Mouse (Mus musculus) left cerebral cortex, postnatal 14 days (tissue): ENCODE results near the gene Gjb3. TPM values are rescaled to one million over a fixed set of nuclear protein-coding genes. Genes with fewer than 3 reads are reported as not detected.

Experiments used
- DNase-seq, 2 experiments: peaks; one replicate each; pipeline ENCODE4 v3.0.0; 2021 to 2022; ENCODE audit warnings: low spot score in 2 of 2, mixed read lengths in 1 of 2
- intact Hi-C: fragments of 180-260 bp; cut with DNase I; formaldehyde crosslinking; loops from one replicate; pipeline ENCODE4 v1.15.1; 2025
- total RNA-seq, 2 experiments: library from RNA; stranded (reverse); gene quantifications; 2 replicates each; pipeline ENCODE4 v1.2.3; 2021

Gjb3 gene
- total RNA-seq, 2 experiments from 2014 or later = 0.22 to 0.30 TPM

DNA sequence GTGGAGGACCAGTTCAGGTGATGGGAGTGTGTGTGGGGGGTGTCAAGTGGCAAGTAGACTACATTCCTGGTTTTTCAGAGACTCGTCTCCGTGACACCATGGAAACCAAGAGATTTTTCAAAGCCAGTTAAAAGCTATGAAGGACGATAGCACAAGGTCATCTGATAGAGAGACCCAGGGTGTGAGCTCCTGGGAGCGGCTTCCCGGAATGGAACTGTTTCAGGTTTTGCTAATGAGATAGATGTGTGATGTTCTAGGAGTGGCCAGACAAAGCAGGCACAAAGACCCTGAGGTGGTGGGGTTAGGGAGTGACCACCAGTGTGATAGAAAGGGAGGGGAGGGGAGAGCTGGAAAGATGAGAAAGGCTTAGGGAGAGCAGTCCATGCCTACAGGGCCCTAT, 14.4 kb upstream of the Gjb3 start:
- intact Hi-C loops = no loop called here
- DNase-seq = no peak

DNA sequence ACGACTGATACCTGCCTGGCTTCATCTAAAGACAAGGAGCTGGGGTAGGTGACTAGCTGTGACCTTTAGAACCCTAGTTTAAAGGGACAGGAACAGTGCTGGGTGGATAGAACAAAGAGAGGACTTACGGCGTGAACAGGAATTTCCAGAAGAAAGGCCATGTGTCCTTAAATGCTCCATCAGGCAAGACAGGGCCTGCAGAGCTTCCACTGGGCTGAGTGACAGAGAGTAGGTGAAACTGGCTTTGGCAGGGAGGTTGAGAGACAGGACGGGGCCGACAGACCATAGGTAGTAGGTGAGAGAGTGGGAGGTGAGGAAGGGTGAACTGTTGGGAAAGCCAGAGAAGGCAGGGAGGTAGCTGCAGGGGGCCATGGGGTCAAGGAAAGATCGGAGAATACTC, 10.7 kb upstream of the Gjb3 start:
- intact Hi-C loops = no loop called here
- DNase-seq = no peak

DNA sequence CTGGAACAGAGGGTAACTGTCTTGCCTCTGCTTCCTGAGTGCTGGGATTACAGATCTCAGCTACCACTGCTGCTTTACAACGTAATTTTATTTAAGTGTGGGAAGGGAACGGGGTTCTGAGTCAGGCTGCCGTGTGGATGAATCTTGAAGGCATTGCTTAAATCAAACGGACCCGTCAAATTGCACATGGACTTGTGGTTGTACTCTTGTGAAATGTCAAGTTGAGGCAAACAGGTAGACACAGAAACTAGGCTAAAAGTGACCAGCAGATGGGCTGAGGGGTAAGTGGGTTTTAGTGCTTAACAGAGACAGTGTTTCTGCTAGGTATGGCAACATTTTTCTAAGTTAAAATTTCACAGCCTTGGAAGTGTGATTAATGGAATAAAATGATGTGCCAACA, 7.0 kb upstream of the Gjb3 start:
- no peak for DNase-seq
- intact Hi-C loops = no loop called here

DNA sequence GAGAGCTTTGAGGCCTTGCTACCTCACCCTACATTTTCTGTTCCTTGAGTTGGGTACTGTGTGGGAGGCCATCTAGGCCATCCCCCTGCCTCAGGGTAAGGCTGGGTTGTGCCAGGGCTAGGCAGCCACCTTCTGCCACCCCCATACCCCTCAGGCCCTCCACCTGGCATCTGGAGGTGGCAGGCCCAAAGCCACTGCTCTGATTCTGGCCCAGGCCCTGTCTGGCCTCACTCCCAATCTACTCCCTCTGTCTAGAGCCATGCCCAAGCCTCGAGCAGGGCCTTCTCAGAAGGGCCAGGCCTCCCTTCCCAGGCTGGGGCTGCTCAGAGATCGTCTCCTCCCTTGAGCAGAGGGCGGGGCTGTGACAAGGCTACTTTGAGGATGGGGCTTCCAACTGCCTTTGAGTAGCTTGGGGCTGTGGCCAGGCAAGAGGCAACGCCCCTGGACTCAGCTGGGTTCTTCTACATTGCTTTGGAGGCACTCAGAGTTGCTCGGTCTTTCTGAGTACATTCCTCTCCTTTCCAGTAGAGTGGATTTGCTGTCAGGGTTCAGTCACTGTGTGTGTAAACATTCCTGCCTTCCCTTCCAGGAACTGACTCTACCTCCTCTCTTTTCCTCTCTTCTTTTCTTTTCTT, 4.3 kb upstream of the Gjb3 start:
- intact Hi-C loops = no loop called here
- no peak for DNase-seq

DNA sequence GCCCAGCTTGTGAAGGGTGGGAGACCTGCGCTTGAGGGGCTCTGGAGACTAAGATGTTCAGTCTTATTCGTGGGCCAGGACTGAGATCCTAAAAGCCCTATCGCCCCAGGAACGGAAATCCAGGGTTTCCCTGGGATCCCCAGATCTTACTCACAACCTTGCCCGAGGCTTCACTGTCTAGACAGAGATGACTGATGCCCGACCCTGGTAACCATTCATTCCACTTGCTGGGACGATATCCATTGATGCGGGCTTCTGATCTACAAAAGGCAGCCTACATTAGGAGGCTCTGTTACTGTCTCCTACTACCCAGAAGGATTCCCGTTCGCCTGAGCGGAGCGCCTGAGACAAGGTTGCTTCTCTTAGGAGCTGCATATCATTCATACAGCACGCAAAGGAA, 527 bp upstream of the Gjb3 start:
- intact Hi-C loops = no loop called here
- no peak for DNase-seq

DNA sequence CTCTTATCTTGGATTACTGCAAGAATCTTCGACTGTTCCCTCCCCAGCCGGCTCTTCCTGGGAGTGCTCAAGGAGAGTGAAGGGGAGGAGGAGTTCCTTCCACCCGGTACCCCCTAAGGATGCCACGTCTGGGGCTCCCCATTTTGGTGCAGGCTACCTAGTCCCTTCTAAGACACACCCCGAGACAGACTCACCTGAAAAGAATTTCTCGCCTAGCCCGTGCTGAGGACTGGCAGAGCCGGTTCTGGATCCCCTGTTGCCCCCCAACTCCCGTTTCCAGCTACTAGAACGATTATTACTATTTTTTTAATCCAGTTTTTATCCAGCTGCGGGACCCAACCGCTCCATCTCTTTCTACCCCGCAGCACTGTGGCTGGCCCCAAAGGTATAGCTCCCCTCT, 893 bp downstream of the Gjb3 start:
- no peak for DNase-seq
- intact Hi-C loops = loop anchor here (10.0 kb wide), 1 partner anchor 165 kb away; the partner anchor contains the start of gene Dlgap3

DNA sequence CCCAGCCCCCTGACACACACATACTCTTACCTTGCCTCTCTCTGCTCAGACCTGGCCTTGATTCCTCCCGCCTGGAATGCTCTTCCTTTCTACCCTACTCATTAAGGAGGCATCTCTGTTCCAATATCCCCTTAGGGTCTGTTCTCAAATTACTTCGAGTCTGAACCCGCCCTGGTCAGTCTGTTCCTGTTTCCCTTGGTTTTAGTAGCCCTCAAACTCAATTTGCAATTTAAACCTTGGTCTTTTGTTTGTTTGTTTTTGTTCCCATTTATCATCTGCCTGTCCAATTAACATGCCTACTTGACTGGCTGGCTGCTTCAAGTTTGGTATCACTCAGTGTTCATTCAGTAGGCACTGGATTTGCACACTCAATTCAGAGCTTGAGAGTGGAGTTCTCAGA, 1.6 kb downstream of the Gjb3 start:
- no peak for DNase-seq
- intact Hi-C loops = loop anchor here (10.0 kb wide), 1 partner anchor 164 kb away; the partner anchor contains the start of gene Dlgap3

DNA sequence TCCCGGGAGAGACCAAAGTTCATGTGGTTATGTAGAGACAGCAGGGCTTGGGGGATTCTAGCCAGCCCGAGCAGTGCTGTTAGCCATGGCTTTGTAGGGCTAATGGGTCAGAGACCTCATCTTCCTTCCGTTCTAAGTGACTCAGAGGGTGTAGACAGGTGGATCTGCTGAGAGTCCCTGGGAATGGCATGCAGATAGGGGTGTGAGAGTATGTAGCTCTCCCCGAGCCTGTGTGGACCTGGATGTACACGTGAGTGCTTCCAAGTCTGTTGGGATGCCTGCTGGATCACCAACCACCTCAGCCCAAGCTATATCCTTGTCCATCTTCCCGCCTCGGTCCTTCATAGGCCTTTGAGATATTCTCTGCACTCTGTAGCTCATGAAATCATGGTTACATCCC, 2.3 kb downstream of the Gjb3 start:
- DNase-seq = no peak
- intact Hi-C loops = loop anchor here (10.0 kb wide), 1 partner anchor 164 kb away; the partner anchor contains the start of gene Dlgap3

DNA sequence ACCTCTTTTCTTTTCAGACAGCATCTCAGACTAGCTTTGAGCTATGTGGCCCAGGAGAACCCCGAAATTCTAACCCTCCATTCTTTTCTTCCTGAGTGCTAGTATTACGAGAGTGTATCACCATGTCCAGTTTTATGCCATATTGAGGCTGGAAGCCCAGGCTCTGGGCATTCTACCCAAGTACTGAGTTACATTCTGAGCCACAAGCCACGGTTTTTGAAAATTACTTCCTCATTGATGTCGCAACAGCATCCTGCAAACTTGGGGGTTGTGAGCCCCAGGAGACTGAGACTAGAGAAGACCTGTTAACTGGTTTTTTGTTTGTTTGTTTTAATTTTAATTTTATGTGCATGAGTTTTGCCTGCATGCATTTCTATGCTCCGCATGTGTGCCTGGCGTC, 2.9 kb downstream of the Gjb3 start:
- no peak for DNase-seq
- intact Hi-C loops = loop anchor here (10.0 kb wide), 1 partner anchor 163 kb away; the partner anchor contains the start of gene Dlgap3

DNA sequence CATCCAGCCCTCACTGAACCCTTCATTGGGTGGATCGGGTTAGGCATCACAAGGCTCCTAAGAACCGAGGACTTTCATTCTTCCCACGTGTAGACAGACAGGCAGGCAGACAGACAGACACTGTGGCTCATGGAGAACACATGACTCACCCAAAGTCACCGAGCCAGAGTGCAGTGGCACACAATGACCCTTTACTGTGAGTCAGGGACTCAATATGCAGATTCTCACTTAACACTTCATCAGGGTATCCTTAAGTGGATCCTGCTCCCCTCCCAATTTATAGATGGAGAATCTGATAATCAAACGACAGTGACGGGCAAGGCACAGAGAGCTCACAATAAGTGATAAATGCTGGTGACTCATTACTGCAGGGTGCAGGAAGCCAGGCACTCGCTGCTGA, 3.4 kb downstream of the Gjb3 start:
- intact Hi-C loops = loop anchor here (10.0 kb wide), 1 partner anchor 162 kb away; the partner anchor contains the start of gene Dlgap3
- DNase-seq = no peak

DNA sequence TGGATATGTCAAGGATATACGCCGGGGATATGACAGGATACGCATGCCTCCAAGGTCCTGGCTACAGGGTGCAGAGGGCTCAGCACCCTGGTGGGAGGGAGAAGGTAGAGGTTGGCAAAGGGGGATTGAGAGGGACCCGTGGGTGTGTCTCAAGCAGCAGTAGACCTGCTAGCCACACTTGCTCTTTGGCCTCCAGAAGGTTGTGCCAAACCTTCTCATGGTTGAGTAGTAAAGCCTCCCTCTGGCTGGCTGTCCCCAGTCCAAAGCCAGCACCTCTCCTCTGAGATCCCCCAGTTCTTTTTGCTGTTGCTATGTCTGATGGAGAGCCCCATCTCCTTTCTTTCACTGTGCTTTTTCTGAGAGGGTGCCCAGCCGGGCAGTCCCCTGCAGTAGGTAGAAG, 5.4 kb downstream of the Gjb3 start:
- intact Hi-C loops = loop anchor here (10.0 kb wide), 1 partner anchor 160 kb away; the partner anchor contains the start of gene Dlgap3
- DNase-seq = no peak

DNA sequence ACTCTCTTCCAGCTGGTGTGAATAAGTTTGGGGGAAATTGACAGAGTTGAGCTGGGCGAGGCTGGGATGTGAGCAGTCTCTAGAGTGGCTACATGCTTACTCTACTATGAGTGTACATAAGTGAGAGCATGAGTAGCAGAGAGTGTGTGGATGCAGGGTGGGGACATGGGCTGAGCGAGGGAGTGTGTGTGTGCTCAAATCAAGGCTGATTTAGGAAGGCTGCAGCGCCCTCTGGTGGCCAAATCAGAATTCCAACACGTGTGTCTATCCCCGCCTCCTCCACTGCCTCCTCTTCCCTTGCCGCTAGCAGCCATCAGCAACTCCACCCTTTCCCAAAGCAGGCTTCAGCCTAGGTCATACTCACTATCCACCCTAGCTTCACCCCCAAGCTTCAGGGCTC, 5.9 kb downstream of the Gjb3 start:
- intact Hi-C loops = loop anchor here (10.0 kb wide), 1 partner anchor 160 kb away; the partner anchor contains the start of gene Dlgap3

DNA sequence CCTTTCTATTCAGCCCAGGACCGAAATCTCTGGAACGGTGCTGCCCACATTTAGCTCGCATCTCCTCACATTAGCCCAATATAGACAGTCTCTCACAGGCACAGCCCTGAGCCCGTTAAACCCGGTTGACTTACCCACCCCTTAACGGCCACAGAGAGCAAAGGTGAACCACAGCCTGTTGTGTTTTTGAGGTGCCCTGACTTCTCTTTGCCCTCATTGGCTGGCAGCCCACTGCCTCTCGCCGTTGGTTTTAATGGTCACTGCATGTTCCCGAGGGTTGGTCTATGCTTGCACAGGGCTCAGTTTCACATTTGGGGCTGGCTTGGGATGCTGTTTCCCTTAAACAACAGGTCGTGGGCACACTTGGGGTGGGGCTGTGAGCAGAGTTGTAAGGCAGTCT, 6.3 kb downstream of the Gjb3 start:
- intact Hi-C loops = loop anchor here (10.0 kb wide), 1 partner anchor 159 kb away; the partner anchor contains the start of gene Dlgap3
- no peak for DNase-seq

More for the DNA sequence above, 5.9 kb downstream of the Gjb3 start:
- peak; percentile 86 to 88 for DNase-seq

DNA sequence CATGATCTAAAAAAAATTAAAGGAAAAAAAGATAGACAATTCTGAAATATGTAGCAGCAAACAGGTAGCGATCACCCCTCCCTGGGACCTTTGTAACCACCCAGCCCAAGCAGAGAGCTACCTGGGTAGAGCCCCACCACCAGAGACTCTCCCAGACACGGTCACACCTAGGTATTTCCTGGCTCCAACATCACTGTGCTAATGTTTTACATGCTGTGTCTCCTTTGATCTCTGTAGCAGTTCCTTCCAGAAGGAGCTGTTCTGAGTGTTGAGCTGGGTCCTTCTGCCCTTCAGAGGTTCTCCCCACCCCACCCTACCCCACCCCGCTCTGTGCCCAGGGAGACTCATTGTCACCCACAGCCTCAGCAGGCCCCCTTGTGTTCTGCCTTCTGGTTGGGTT, 7.0 kb downstream of the Gjb3 start:
- intact Hi-C loops = loop anchor here (10.0 kb wide), 1 partner anchor 159 kb away; the partner anchor contains the start of gene Dlgap3
- DNase-seq = no peak

DNA sequence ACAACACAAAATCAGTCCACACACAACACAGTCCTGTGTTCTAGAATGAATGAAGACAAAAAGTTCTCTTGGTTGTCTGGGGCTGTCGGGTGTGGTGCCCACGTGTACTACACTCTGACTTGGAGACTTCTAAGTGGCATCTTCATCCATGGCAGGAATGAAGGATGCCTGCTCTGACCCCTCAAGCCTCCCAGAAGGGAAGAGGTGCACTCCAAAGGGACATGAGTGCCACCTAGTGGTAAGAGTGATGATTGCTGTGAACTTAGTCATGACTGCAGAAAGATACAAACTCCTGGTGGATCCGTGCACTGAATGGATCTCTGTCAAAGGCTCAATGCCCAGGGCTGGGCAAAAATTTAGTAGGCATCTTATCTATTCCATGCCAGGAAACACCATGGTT, 11.0 kb downstream of the Gjb3 start:
- peak; percentile 71 to 79 for DNase-seq
- intact Hi-C loops = loop anchor here (2.0 to 10.0 kb wide), 3 partner anchors 69 to 765 kb away; partner anchors contain the start of genes Clspn and Dlgap3

DNA sequence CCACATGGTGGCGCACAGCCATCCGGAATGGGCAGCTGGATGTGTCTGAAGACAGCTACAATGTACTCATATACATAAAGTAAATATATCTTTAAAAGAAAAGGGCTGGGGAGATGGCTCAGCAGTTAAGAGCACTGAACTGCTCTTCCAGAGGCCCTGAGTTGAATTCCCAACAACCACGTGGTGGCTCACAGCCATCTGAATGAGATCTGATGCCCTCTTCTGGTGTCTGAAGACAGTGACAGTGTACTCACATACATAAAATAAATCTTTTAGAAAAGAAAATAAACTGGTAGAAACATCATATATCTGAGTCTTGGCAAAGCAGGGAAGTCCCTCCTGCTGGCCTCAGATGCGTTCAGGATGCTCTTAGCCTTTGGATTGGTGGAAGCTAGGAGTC, 13.5 kb downstream of the Gjb3 start:
- intact Hi-C loops = loop anchor here (10.0 kb wide), 1 partner anchor 762 kb away; the partner anchor contains the start of gene Clspn
- peak; percentile 32 to 53 for DNase-seq

DNA sequence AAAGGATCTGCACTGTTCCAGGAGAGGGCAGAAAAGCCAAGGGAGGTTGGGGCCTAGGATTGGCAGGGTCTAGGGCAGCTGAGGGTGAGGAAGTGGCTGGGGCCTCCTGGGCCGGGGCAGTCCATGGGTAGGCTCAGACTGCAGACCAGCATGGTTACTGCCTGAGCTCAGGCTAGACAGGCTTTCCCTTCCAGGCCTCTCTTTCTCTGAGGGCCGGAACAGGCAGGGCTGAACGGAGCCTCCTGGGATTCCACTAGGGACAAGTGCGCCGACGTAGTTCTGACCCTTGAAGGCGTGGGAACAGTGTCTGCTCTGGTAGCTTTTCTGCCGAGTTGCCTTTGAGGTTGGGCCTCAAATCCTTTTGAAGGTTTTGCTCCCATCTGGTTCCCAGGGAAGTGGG, 14.9 kb downstream of the Gjb3 start:
- DNase-seq = no peak

DNA sequence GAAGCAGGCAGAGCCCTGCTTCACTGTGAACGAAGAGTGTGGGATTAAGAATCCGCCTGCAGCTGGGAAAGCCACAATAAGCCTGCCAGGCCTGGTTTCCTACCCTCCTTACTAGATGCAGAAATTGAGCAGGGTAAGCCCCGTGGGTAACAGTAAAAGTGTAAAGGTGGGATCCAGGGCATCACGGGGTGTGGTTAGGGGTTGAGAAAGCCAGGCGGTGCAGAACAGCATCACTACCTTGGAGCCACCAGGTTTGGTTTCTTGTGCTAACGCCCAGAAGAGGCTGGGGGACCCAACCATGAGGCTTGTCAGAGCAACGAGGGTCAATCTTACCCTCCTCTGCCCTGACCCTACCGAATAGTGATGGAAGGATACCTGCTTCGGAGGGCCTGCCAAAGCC, 16.1 kb downstream of the Gjb3 start:
- no peak for DNase-seq

More for the DNA sequence above, 14.9 kb downstream of the Gjb3 start:
- intact Hi-C loops = loop anchor here (10.0 kb wide), 1 partner anchor 761 kb away; the partner anchor contains the start of gene Clspn

DNA sequence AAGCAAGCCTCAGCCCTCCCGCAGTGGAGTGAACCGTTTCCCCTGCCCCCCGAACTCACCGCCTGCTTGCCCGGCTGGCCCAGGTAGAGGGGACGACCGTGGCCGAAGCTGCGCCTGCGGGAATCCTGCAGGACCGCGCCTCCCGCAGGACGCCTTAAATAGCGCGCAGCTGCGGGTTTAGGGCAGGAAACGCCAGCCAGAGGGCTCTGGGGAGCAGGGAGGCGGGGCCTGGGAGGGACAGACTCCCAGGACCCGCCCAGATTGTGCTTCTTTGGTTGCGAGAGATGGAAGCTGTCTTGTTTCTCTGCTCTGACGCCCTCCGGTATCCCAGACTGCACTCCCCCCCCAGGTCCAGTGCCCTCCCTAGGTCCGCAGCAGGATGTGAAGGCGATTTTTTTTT, 16.8 kb downstream of the Gjb3 start, which contains the start of gene Gja4:
Gene Gja4 (minus strand): TSS at position 179 of the 400 bp plus-strand sequence.
- DNase-seq = peak; percentile 41 to 65
- intact Hi-C loops = loop anchor here (10.0 kb wide), 1 partner anchor 759 kb away; the partner anchor contains the start of gene Clspn

More for the DNA sequence above, 16.1 kb downstream of the Gjb3 start:
- intact Hi-C loops = loop anchor here (10.0 kb wide), 1 partner anchor 760 kb away; the partner anchor contains the start of gene Clspn

DNA sequence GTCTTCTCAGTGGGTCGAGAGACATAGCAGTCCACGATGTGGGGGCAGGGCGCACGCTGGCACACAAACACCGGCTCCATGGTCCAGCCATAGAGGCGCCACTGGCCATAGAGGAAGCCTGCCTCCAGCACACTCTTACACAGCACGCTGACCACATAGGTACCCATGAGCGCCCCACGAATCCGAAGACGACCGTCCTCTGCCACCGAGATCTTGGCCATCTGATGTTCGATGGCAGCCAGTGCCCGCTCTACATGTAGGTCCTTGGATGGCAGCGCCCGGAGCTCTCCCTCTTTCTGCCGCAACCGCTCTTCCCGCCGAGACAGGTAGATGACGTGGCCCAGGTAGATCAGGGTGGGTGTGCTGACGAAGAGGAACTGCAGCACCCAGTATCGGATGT, 18.3 kb downstream of the Gjb3 start:
- DNase-seq = no peak
- intact Hi-C loops = loop anchor here (10.0 kb wide), 1 partner anchor 758 kb away; the partner anchor contains the start of gene Clspn
